ENCODE assay signal across 8 mouse cellular contexts in genomic region chr11:98858759-98859731, GRCm38 (mm10). TPM values are rescaled to one million over a fixed set of nuclear protein-coding genes. Genes with fewer than 3 reads are reported as not detected.
DNase-seq lines count a peak whose midpoint lies in the region; ATAC-seq and TF ChIP-seq lines count a peak whose summit lies in the region.

No protein-coding gene starts in this region.

- peaks cover 26% of the 10 kb centered on the region for H3K4me1 ChIP-seq in E14TG2a.4 (replicated peaks; ENCODE audit: low read depth, low read length)
- H3K4me1 ChIP-seq in heart, embryonic 15.5 days (replicated peaks) = peaks cover 9% of the 10 kb centered on the region
- H3K4me1 ChIP-seq in liver, embryonic 14.5 days (replicated peaks; ENCODE audit: control insufficient read depth in 2 of 2, insufficient read depth in 2 of 2, low read length in 1 of 2) = peaks cover 6 to 14% of the 10 kb centered on the region in 2 experiments

- no peaks in the 10 kb centered on the region for H3K27me3 ChIP-seq in E14TG2a.4 (ENCODE audit: insufficient read depth, low read length)
- no peaks in the 10 kb centered on the region for H3K27me3 ChIP-seq in heart, embryonic 15.5 days
- no peaks in the 10 kb centered on the region for H3K27me3 ChIP-seq in liver, embryonic 14.5 days (ENCODE audit: control insufficient read depth, insufficient read depth, low read length)

- peak; percentile 83 for TF ChIP-seq CTCF in E14TG2a.4 (conservative IDR thresholded peaks at IDR 0.05; ENCODE audit: low read length)
- TF ChIP-seq CTCF in liver, embryonic 14.5 days (IDR thresholded peaks at IDR 0.05; ENCODE audit: low read depth) = peak; percentile 91

- no peaks in the 10 kb centered on the region for H3K36me3 ChIP-seq in E14TG2a.4 (ENCODE audit: insufficient read depth, low read length)
- no peaks in the 10 kb centered on the region for H3K36me3 ChIP-seq in heart, embryonic 15.5 days
- no peaks in the 10 kb centered on the region for H3K36me3 ChIP-seq in liver, embryonic 14.5 days (replicated peaks; ENCODE audit: control insufficient read depth, insufficient read depth, low read depth)

- peak; percentile 61 to 79 for DNase-seq in adrenal gland, postnatal 4 days (ENCODE audit: low spot score in 2 of 2)
- DNase-seq in kidney, postnatal 36 days = peak; percentile 91 to 96
- peak; percentile 74 to 75 (median 74) for DNase-seq in liver, embryonic 14.5 days (ENCODE audit: low read depth in 3 of 3, low spot score in 3 of 3)
- DNase-seq in ovary, postnatal 14 days (ENCODE audit: low spot score) = peak; percentile 93
- DNase-seq in thymus, postnatal 0 days (ENCODE audit: low spot score) = peak; percentile 72

- TF ChIP-seq EP300 in liver, embryonic 14.5 days (IDR thresholded peaks at IDR 0.05; ENCODE audit: low read depth) = no peak

- peak overlapping the region; percentile 23; the same call in 1 of the 2 replicates for H3K4me2 ChIP-seq in heart, embryonic 15.5 days
- peak overlapping the region; percentile 35 for H3K4me2 ChIP-seq in liver, embryonic 14.5 days (ENCODE audit: low read depth)

- WGBS in heart, embryonic 15.5 days = 36% methylated on average over 14 of the region's 14 CpGs
- 28% methylated on average over 14 of the region's 14 CpGs for WGBS in liver, embryonic 14.5 days (ENCODE audit: insufficient replicate concordance)

- ATAC-seq in erythroblast, adult 5-6 weeks (replicated peaks; ENCODE audit: low FRiP score, poor library complexity, severe bottlenecking) = peak; percentile 70
- peak; percentile 56; the same call in 1 of the 2 replicates for ATAC-seq in heart, embryonic 15.5 days (replicated peaks; ENCODE audit: insufficient number of reproducible peaks, insufficient read depth, low FRiP score, low read depth)
- ATAC-seq in liver, embryonic 14.5 days (ENCODE audit: insufficient read depth) = peak; percentile 59; the same call in 1 of the 2 replicates

- H3K27ac ChIP-seq in heart, embryonic 15.5 days = no peak overlapping the region
- no peak overlapping the region for H3K27ac ChIP-seq in liver, embryonic 14.5 days

- H3K9ac ChIP-seq in heart, embryonic 15.5 days = no peak overlapping the region
- no peak overlapping the region for H3K9ac ChIP-seq in liver, embryonic 14.5 days (replicated peaks)

- H3K4me3 ChIP-seq in E14TG2a.4 (replicated peaks; ENCODE audit: low read length) = peak overlapping the region; percentile 24; the same call in 1 of the 2 replicates
- no peak overlapping the region for H3K4me3 ChIP-seq in heart, embryonic 15.5 days
- no peak overlapping the region for H3K4me3 ChIP-seq in liver, embryonic 14.5 days (ENCODE audit: insufficient read depth in 1 of 2, low read depth in 2 of 2, low read length in 2 of 2)

- no peaks in the 10 kb centered on the region for H3K9me3 ChIP-seq in E14TG2a.4 (ENCODE audit: low read length)
- H3K9me3 ChIP-seq in heart, embryonic 15.5 days (replicated peaks) = no peaks in the 10 kb centered on the region
- H3K9me3 ChIP-seq in liver, embryonic 14.5 days (ENCODE audit: control insufficient read depth, low read length) = no peaks in the 10 kb centered on the region

RNA-seq across cellular contexts. Expression of gene Wipf2, which starts 4.4 kb away (rescaled TPM):
- total RNA-seq in adrenal gland, postnatal 4 days (2021) = 10 to 100 TPM; 18.4 to 19.7 TPM
- total RNA-seq in erythroblast, adult 5-6 weeks (2015; ENCODE audit: low replicate concordance) = 9.4 and 21.7 TPM in 2 replicates
- total RNA-seq in erythroblast, adult 5-6 weeks (2017; ENCODE audit: low replicate concordance) = 6.4 and 8.2 TPM in 2 replicates
- 2.2 and 2.8 TPM in 2 replicates for polyA plus RNA-seq in heart, embryonic 15.5 days (2015; fragmentation: Nextera tagmentation; extraction: Ambion mirVana)
- polyA plus RNA-seq in liver, embryonic 14.5 days (2012; rRNA removed) = 2.0 and 2.1 TPM in 2 replicates
- 1.1 and 1.4 TPM in 2 replicates for polyA plus RNA-seq in liver, embryonic 14.5 days (2014; fragmentation: Nextera tagmentation; extraction: Ambion mirVana)
- 5.6 and 7.5 TPM in 2 replicates for polyA plus RNA-seq in thymus, postnatal 0 days (2015; fragmentation: Nextera tagmentation; extraction: Ambion mirVana)

RNA-seq across cellular contexts. Expression of gene Rapgefl1, which starts 22.5 kb away (rescaled TPM):
- 1 to 10 TPM; 2.6 to 3.0 TPM for total RNA-seq in adrenal gland, postnatal 4 days (2021)
- total RNA-seq in erythroblast, adult 5-6 weeks (2015; ENCODE audit: low replicate concordance) = not detected in 2 replicates
- total RNA-seq in erythroblast, adult 5-6 weeks (2017; ENCODE audit: low replicate concordance) = 0.42 TPM in 1 of 2 replicates, not detected in the other
- polyA plus RNA-seq in heart, embryonic 15.5 days (2015; fragmentation: Nextera tagmentation; extraction: Ambion mirVana) = 0.71 and 1.5 TPM in 2 replicates
- polyA plus RNA-seq in liver, embryonic 14.5 days (2012; rRNA removed) = 0.52 and 0.55 TPM in 2 replicates
- 0.05 and 0.06 TPM in 2 replicates for polyA plus RNA-seq in liver, embryonic 14.5 days (2014; fragmentation: Nextera tagmentation; extraction: Ambion mirVana)
- polyA plus RNA-seq in thymus, postnatal 0 days (2015; fragmentation: Nextera tagmentation; extraction: Ambion mirVana) = 0.86 and 1.1 TPM in 2 replicates

RNA-seq across cellular contexts. Expression of gene Cdc6, which starts 48.6 kb away (rescaled TPM):
- total RNA-seq in adrenal gland, postnatal 4 days (2021) = 1 to 10 TPM; 7.5 to 9.1 TPM
- total RNA-seq in erythroblast, adult 5-6 weeks (2015; ENCODE audit: low replicate concordance) = 20.0 and 20.1 TPM in 2 replicates
- 46.7 and 54.2 TPM in 2 replicates for total RNA-seq in erythroblast, adult 5-6 weeks (2017; ENCODE audit: low replicate concordance)
- 14.2 and 20.4 TPM in 2 replicates for polyA plus RNA-seq in heart, embryonic 15.5 days (2015; fragmentation: Nextera tagmentation; extraction: Ambion mirVana)
- 16.9 and 28.6 TPM in 2 replicates for polyA plus RNA-seq in liver, embryonic 14.5 days (2012; rRNA removed)
- polyA plus RNA-seq in liver, embryonic 14.5 days (2014; fragmentation: Nextera tagmentation; extraction: Ambion mirVana) = 64.1 and 71.0 TPM in 2 replicates
- polyA plus RNA-seq in thymus, postnatal 0 days (2015; fragmentation: Nextera tagmentation; extraction: Ambion mirVana) = 40.6 and 53.2 TPM in 2 replicates

RNA-seq across cellular contexts. Expression of gene Casc3, which starts 54.3 kb away (rescaled TPM):
- total RNA-seq in adrenal gland, postnatal 4 days (2021) = 10 to 100 TPM; 45.2 to 54.8 TPM
- total RNA-seq in erythroblast, adult 5-6 weeks (2015; ENCODE audit: low replicate concordance) = 20.0 and 23.6 TPM in 2 replicates
- total RNA-seq in erythroblast, adult 5-6 weeks (2017; ENCODE audit: low replicate concordance) = 15.7 and 26.5 TPM in 2 replicates
- 21.3 and 27.6 TPM in 2 replicates for polyA plus RNA-seq in heart, embryonic 15.5 days (2015; fragmentation: Nextera tagmentation; extraction: Ambion mirVana)
- polyA plus RNA-seq in liver, embryonic 14.5 days (2012; rRNA removed) = 12.2 and 12.7 TPM in 2 replicates
- polyA plus RNA-seq in liver, embryonic 14.5 days (2014; fragmentation: Nextera tagmentation; extraction: Ambion mirVana) = 11.5 and 13.0 TPM in 2 replicates
- polyA plus RNA-seq in thymus, postnatal 0 days (2015; fragmentation: Nextera tagmentation; extraction: Ambion mirVana) = 21.8 and 23.8 TPM in 2 replicates
